Mouse (Mus musculus) small intestine, adult 2 months (tissue): ENCODE results near the gene Gabbr1.

Experiments
- CTCF ChIP-seq: fragments of 200-500 bp; IDR thresholded peaks from 2 replicates; pipeline ENCODE4 v1.5.1; 2012; ENCODE audit warnings: low read depth, mild to moderate bottlenecking, control low read depth, inconsistent platforms, low read length, moderate library complexity, mixed read lengths; ENCODE audit not compliant: insufficient replicate concordance, insufficient read length; ENCODE audit errors: extremely low read depth
- POLR2A ChIP-seq: fragments of 200-500 bp; IDR thresholded peaks from 2 replicates; pipeline ENCODE4 v1.6.1; 2012; ENCODE audit warnings: low read depth, mild to moderate bottlenecking, control low read depth, inconsistent platforms, low read length, moderate library complexity

DNA sequence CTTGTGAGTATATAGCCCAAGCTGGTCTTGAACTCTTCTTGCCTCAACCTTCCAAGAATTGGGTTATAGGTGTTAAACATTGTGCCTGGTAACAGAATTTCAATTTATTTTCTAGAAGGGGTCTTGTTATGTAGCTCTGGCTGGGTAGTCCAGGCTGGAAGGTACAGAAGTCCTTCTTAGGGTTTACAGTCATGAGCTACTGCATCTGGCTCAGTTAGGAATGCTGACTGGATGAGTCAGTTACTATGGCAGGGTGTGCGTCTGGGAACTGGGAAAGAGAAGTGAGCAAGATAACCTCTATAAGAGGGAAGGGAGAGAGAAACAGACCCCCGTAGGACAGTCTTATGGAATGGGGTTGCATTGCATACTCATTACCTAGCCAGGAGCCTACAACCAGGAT lies 30.0 kb downstream of the Gabbr1 start:
- TF ChIP-seq CTCF (no peak), POLR2A (no peak)
